Mouse (Mus musculus) CH12.LX (cell line): ENCODE data around the gene Rtl5. TPM values are rescaled to one million over a fixed set of nuclear protein-coding genes. Genes with fewer than 3 reads are reported as not detected.
A peak's percentile ranks its signal among the peaks of the same experiment; 100 is the strongest.

Experiments
- DNase-seq: peaks from one replicate; pipeline ENCODE4 v3.0.0-alpha.2; 2013; ENCODE audit errors: extremely low read depth
- H3K27ac ChIP-seq: 2 replicates; pipeline ENCODE4 v1.5.1; 2012; ENCODE audit warnings: low read depth, mild to moderate bottlenecking, control low read depth, moderate library complexity; ENCODE audit not compliant: insufficient read depth
- H3K27me3 ChIP-seq: replicated peaks from 2 replicates; pipeline ENCODE3; 2012; ENCODE audit warnings: inconsistent platforms
- H3K36me3 ChIP-seq, 2 experiments: replicated peaks in 1 of 2; 2 replicates each; pipeline versions ENCODE3 to v1.6.1; 2012; ENCODE audit warnings: inconsistent platforms in 1 of 2, low read length in 1 of 2, mild to moderate bottlenecking in 1 of 2, mixed read lengths in 1 of 2, moderate library complexity in 1 of 2; ENCODE audit not compliant: control insufficient read depth in 1 of 2, insufficient read depth in 1 of 2
- H3K4me1 ChIP-seq, 2 experiments: 2 replicates each; pipeline ENCODE4 v1.6.1; 2012; ENCODE audit warnings: inconsistent platforms in 1 of 2, moderate library complexity in 1 of 2; ENCODE audit not compliant: insufficient read depth in 2 of 2, control insufficient read depth in 1 of 2
- H3K4me2 ChIP-seq: 2 replicates; pipeline ENCODE4 v1.6.1; 2012; ENCODE audit warnings: low read depth, mild to moderate bottlenecking, control low read depth; ENCODE audit not compliant: poor library complexity, insufficient read depth, severe bottlenecking
- H3K4me3 ChIP-seq, 3 experiments: fragments of 150-350 bp in 1 of 3; sonication (generic) in 1 of 3; replicated peaks in 1 of 3; 2 replicates each; pipeline versions ENCODE3 to v1.5.1; 2011 to 2012; ENCODE audit warnings: low read depth in 2 of 3, low read length in 2 of 3, mild to moderate bottlenecking in 2 of 3, moderate library complexity in 2 of 3, control low read depth in 1 of 3, improper control_type of control experiment in 1 of 3, inconsistent platforms in 1 of 3, mixed read lengths in 1 of 3; ENCODE audit not compliant: poor library complexity in 1 of 3
- H3K79me2 ChIP-seq: replicated peaks from 2 replicates; pipeline ENCODE4 v1.6.1; 2012; ENCODE audit warnings: mild to moderate bottlenecking, moderate library complexity; ENCODE audit not compliant: control insufficient read depth, poor library complexity, insufficient read depth, severe bottlenecking; ENCODE audit errors: extremely low read depth
- H3K9ac ChIP-seq: 2 replicates; pipeline ENCODE4 v1.6.1; 2012; ENCODE audit warnings: low read depth, mild to moderate bottlenecking, control low read depth, moderate library complexity; ENCODE audit not compliant: insufficient read depth
- H3K9me3 ChIP-seq: replicated peaks from 2 replicates; pipeline ENCODE3; 2012; ENCODE audit warnings: low read length, inconsistent platforms, mixed read lengths
- BHLHE40 ChIP-seq: IDR thresholded peaks from 2 replicates; pipeline ENCODE4 v1.6.1; 2011; ENCODE audit warnings: mild to moderate bottlenecking, low read depth, low read length, improper control_type of control experiment
- CHD1 ChIP-seq: IDR thresholded peaks from 2 replicates; pipeline ENCODE4 v1.6.1; 2012; ENCODE audit warnings: low read depth, low read length, improper control_type of control experiment, inconsistent platforms
- CHD2 ChIP-seq: IDR thresholded peaks from 2 replicates; pipeline ENCODE4 v1.6.1; 2011; ENCODE audit warnings: low read length, improper control_type of control experiment
- CTCF ChIP-seq, 2 experiments: IDR thresholded peaks in 1 of 2; conservative IDR thresholded peaks in 1 of 2; 2 replicates each; pipeline ENCODE4 v1.5.1; 2011 to 2012; ENCODE audit warnings: low read depth in 2 of 2, low read length in 2 of 2, improper control_type of control experiment in 1 of 2, inconsistent platforms in 1 of 2, mild to moderate bottlenecking in 1 of 2, moderate library complexity in 1 of 2
- E2F4 ChIP-seq: IDR thresholded peaks from 2 replicates; pipeline ENCODE4 v1.6.1; 2011; ENCODE audit warnings: low read depth, low read length, improper control_type of control experiment; ENCODE audit not compliant: insufficient replicate concordance
- ETS1 ChIP-seq: conservative IDR thresholded peaks from 2 replicates; pipeline ENCODE4 v1.6.1; 2012; ENCODE audit warnings: low read depth, mild to moderate bottlenecking, inconsistent platforms, low read length, improper control_type of control experiment, moderate library complexity
- GABPA ChIP-seq: IDR thresholded peaks from 2 replicates; pipeline ENCODE4 v1.6.1; 2012; ENCODE audit warnings: low read depth, low read length, improper control_type of control experiment, inconsistent platforms; ENCODE audit not compliant: insufficient replicate concordance
- HCFC1 ChIP-seq: IDR thresholded peaks from 2 replicates; pipeline ENCODE4 v1.6.1; 2012; ENCODE audit warnings: low read depth, mild to moderate bottlenecking, inconsistent platforms, low read length, improper control_type of control experiment
- IRF4 ChIP-seq: IDR thresholded peaks from 2 replicates; pipeline ENCODE4 v1.6.1; 2014; ENCODE audit warnings: low read depth, mild to moderate bottlenecking, inconsistent platforms, low read length, improper control_type of control experiment
- JUN ChIP-seq: IDR thresholded peaks from 2 replicates; pipeline ENCODE4 v1.6.1; 2011; ENCODE audit warnings: low read depth, mild to moderate bottlenecking, low read length, improper control_type of control experiment, moderate library complexity; ENCODE audit not compliant: insufficient read depth
- MAFK ChIP-seq: IDR thresholded peaks from 2 replicates; pipeline ENCODE4 v1.6.1; 2011; ENCODE audit warnings: low read length, improper control_type of control experiment; ENCODE audit not compliant: insufficient replicate concordance
- MAZ ChIP-seq: IDR thresholded peaks from 2 replicates; pipeline ENCODE4 v1.6.1; 2012; ENCODE audit warnings: low read depth, mild to moderate bottlenecking, inconsistent platforms, low read length, improper control_type of control experiment, moderate library complexity
- MXI1 ChIP-seq: IDR thresholded peaks from 2 replicates; pipeline ENCODE4 v1.6.1; 2011; ENCODE audit warnings: mild to moderate bottlenecking, low read depth, low read length, improper control_type of control experiment
- MYC ChIP-seq: IDR thresholded peaks from 2 replicates; pipeline ENCODE4 v1.6.1; 2011; ENCODE audit warnings: low read depth, mild to moderate bottlenecking, improper control_type of control experiment, low read length
- NELFE ChIP-seq: IDR thresholded peaks from 2 replicates; pipeline ENCODE4 v1.6.1; 2011; ENCODE audit warnings: low read depth, low read length, improper control_type of control experiment
- NRF1 ChIP-seq: IDR thresholded peaks from 2 replicates; pipeline ENCODE4 v1.6.1; 2014; ENCODE audit warnings: low read depth, mild to moderate bottlenecking, inconsistent platforms, low read length, improper control_type of control experiment, moderate library complexity
- PAX5 ChIP-seq: IDR thresholded peaks from 2 replicates; pipeline ENCODE4 v1.6.1; 2012; ENCODE audit warnings: low read length, inconsistent platforms, mixed read lengths
- POLR2A ChIP-seq: IDR thresholded peaks from 2 replicates; pipeline ENCODE4 v1.6.1; 2011; ENCODE audit warnings: low read depth, mild to moderate bottlenecking, improper control_type of control experiment, low read length
- POLR2AphosphoS2 ChIP-seq: IDR thresholded peaks from 2 replicates; pipeline ENCODE4 v1.6.1; 2011; ENCODE audit warnings: low read depth, low read length, improper control_type of control experiment
- SIN3A ChIP-seq: IDR thresholded peaks from 2 replicates; pipeline ENCODE4 v1.6.1; 2012; ENCODE audit warnings: low read length, improper control_type of control experiment, inconsistent platforms
- SMC3 ChIP-seq: IDR thresholded peaks from 2 replicates; pipeline ENCODE4 v1.6.1; 2011; ENCODE audit warnings: low read depth, low read length, improper control_type of control experiment
- TCF12 ChIP-seq: IDR thresholded peaks from 2 replicates; pipeline ENCODE4 v1.6.1; 2014; ENCODE audit warnings: low read depth, mild to moderate bottlenecking, inconsistent platforms, low read length, improper control_type of control experiment
- UBTF ChIP-seq: IDR thresholded peaks from 2 replicates; pipeline ENCODE4 v1.6.1; 2012; ENCODE audit warnings: low read depth, mild to moderate bottlenecking, inconsistent platforms, low read length, improper control_type of control experiment, moderate library complexity
- USF1 ChIP-seq: IDR thresholded peaks from 2 replicates; pipeline ENCODE4 v1.6.1; 2014; ENCODE audit warnings: low read depth, mild to moderate bottlenecking, inconsistent platforms, low read length, improper control_type of control experiment
- USF2 ChIP-seq: conservative IDR thresholded peaks from 2 replicates; pipeline ENCODE4 v1.6.1; 2011; ENCODE audit warnings: low read depth, low read length, improper control_type of control experiment
- ZC3H11A ChIP-seq: IDR thresholded peaks from 2 replicates; pipeline ENCODE4 v1.6.1; 2012; ENCODE audit warnings: low read depth, mild to moderate bottlenecking, inconsistent platforms, low read length, improper control_type of control experiment
- ZMIZ1 ChIP-seq: IDR thresholded peaks from 2 replicates; pipeline ENCODE4 v1.6.1; 2012; ENCODE audit warnings: low read depth, mild to moderate bottlenecking, inconsistent platforms, low read length, improper control_type of control experiment
- ZNF384 ChIP-seq: IDR thresholded peaks from 2 replicates; pipeline ENCODE4 v1.6.1; 2012; ENCODE audit warnings: low read depth, low read length, improper control_type of control experiment, inconsistent platforms
- dilution Hi-C: fragments of 300-500 bp; cut with MboI; formaldehyde crosslinking; loops from 2 replicates; pipeline ENCODE4 v1.14.3; 2020; ENCODE audit warnings: low sequenced_read_pairs; ENCODE audit not compliant: extremely low pct_unique_long_range_greater_than_20kb, extremely low pct_ligation_motif_present
- in situ Hi-C: fragments of 300-500 bp; cut with MboI; formaldehyde crosslinking; loops from 3 replicates; pipeline ENCODE4 v1.14.3; 2019; ENCODE audit warnings: low sequenced_read_pairs, low pct_ligation_motif_present, low pct_unique_long_range_greater_than_20kb, mixed read lengths
- polyA plus RNA-seq: library from polyadenylated mRNA; unstranded; fragments of >175 nt; gene quantifications from 2 replicates; pipeline ENCODE4 v1.2.1, GENCODE M21; 2012; ENCODE audit warnings: low read depth; ENCODE audit not compliant: insufficient read length
- total RNA-seq, 2 experiments: library from RNA; depleted of rRNA; stranded (reverse); fragments of 300-350 nt in 1 of 2; fragments of >200 nt in 1 of 2; gene quantifications; 2 replicates each; pipeline ENCODE4 v1.2.3; 2012 to 2014

Rtl5 gene
- total RNA-seq (2012; rRNA removed) (0.13 and 0.51 TPM in 2 replicates), total RNA-seq (2014; rRNA removed) (0.42 and 0.55 TPM in 2 replicates), polyA plus RNA-seq (0.79 and 1.0 TPM in 2 replicates)

- no peak within 1 kb of the TSS for H3K27ac ChIP-seq
- H3K9me3 ChIP-seq: no peaks in the 10 kb centered on the region
- in situ Hi-C loops (loop anchor here (25.0 kb wide), 1 partner anchor 109 kb away; no protein-coding TSS in a partner anchor), dilution Hi-C loops (no loop called here)
- H3K36me3 ChIP-seq: no peaks in the 10 kb centered on the region
- peak; percentile 30 for DNase-seq
- no peak within 1 kb of the TSS for H3K9ac ChIP-seq
- H3K4me1 ChIP-seq: peaks cover 15 to 39% of the 10 kb centered on the region in 2 experiments
- TF ChIP-seq UBTF: no peak
- no peak for TF ChIP-seq IRF4
- no peak for TF ChIP-seq ETS1
- no peak for TF ChIP-seq POLR2A
- no peak for TF ChIP-seq GABPA
- no peak for TF ChIP-seq MAFK
- no peaks in the 10 kb centered on the region for H3K27me3 ChIP-seq
- H3K4me3 ChIP-seq: peak within 1 kb of the TSS in 2 of 3 experiments; percentile 23 to 29
- peak within 1 kb of the TSS; percentile 38; the same call in 1 of the 2 replicates for H3K4me2 ChIP-seq
- no peaks in the 10 kb centered on the region for H3K79me2 ChIP-seq
Observed at GRCm38 (mm10) chrX:102070591-102071471, at the start of gene Rtl5. Gene Rtl5, minus strand, starts transcription at chrX:102071304.

GRCm38 (mm10) chrX:102119042-102119864 is 48.1 kb upstream of the Rtl5 start, which contains the start of gene Pin4:
Gene Pin4, plus strand, starts transcription at chrX:102119447.
- Histone ChIP-seq H3K9me3 (no peaks in the 10 kb centered on the region), H3K4me3 (peak within 1 kb of the TSS; percentile 78 to 83 (median 79)), H3K4me2 (peak within 1 kb of the TSS; percentile 78), H3K4me1 (peaks cover 3 to 6% of the 10 kb centered on the region in 2 experiments; a peak in 3 of 4 replicates), H3K27ac (no peak within 1 kb of the TSS), H3K79me2 (peaks cover 11% of the 10 kb centered on the region), H3K36me3 (peaks cover 14 to 16% of the 10 kb centered on the region in 2 experiments), H3K9ac (peak within 1 kb of the TSS; percentile 99), H3K27me3 (no peaks in the 10 kb centered on the region)
- DNase-seq: peak; percentile 97
- in situ Hi-C loops (no loop called here), dilution Hi-C loops (no loop called here)
- no peak for TF ChIP-seq MAFK
- peak; percentile 81 for TF ChIP-seq SIN3A
- TF ChIP-seq POLR2A: peak; percentile 57
- TF ChIP-seq GABPA: no peak; the same call in 1 of the 2 replicates
- TF ChIP-seq MAZ: no peak
- no peak for TF ChIP-seq SMC3
- no peak for TF ChIP-seq IRF4
- TF ChIP-seq MXI1: peak; percentile 54
- TF ChIP-seq E2F4: no peak
- TF ChIP-seq ZMIZ1: no peak
- no peak for TF ChIP-seq BHLHE40
- peak; percentile 62; the same call in 1 of the 2 replicates for TF ChIP-seq NELFE
- TF ChIP-seq TCF12: peak; percentile 22; the same call in 1 of the 2 replicates
- no peak for TF ChIP-seq CHD1
- TF ChIP-seq POLR2AphosphoS2: no peak
- 0 out of 4 replicates have a peak, but pooled peaks of 1 of the 2 experiments have one; percentile 2 for TF ChIP-seq CTCF (conservative IDR thresholded peaks at IDR 0.05 in 1 of 2, IDR thresholded peaks at IDR 0.05 in 1 of 2; ENCODE audit: low read depth in 2 of 2, low read length in 2 of 2)
- TF ChIP-seq CHD2: no peak
- no peak for TF ChIP-seq MYC
- no peak for TF ChIP-seq ZNF384
- TF ChIP-seq PAX5: no peak
- no peak for TF ChIP-seq ZC3H11A
- peak; percentile 90 for TF ChIP-seq HCFC1
- no peak for TF ChIP-seq USF1
- TF ChIP-seq ETS1: no peak
- TF ChIP-seq JUN: no peak
- no peak for TF ChIP-seq USF2
- peak; percentile 87 for TF ChIP-seq NRF1
